Mouse (Mus musculus) ES-Bruce4 (cell line): Measurements from ENCODE around the gene Actr5.

Source experiments
- CTCF ChIP-seq: IDR thresholded peaks from one replicate; pipeline ENCODE4 v1.8.1; 2011; ENCODE audit warnings: low read depth, low read length
- EP300 ChIP-seq: IDR thresholded peaks from 2 replicates; pipeline ENCODE4 v1.6.1; 2011; ENCODE audit warnings: low read depth, low read length; ENCODE audit not compliant: insufficient read depth
- POLR2A ChIP-seq: IDR thresholded peaks from one replicate; pipeline ENCODE4 v1.8.1; 2011; ENCODE audit warnings: low read length; ENCODE audit not compliant: insufficient read depth

DNA sequence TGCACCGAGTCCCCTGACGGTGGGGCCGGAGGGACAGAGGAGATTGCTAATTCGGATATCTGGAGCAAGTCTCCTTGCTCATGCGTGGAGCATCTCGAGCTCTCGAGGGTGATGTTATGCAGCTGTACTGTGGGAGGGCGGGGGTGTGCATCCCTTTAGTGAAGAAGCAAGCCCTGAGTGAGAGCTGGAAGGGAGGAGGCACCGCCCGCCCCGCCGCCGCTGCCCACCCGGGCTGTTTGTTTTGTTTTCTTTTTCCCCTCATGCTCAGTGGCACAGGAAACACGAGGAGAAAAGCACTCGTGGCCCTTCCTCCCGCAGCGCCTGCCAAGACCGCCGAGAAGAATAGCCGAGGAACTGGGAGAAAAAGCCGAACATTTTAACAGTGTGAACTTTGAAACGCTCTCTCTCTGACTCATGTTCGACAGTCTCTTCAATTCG, 63.1 kb downstream of the Actr5 start:
- TF ChIP-seq CTCF (no peak), POLR2A (no peak), EP300 (no peak)
